Mouse (Mus musculus) left cerebral cortex, postnatal 36 days (tissue): ENCODE results near the gene P3h3. TPM values are rescaled to one million over a fixed set of nuclear protein-coding genes. Genes with fewer than 3 reads are reported as not detected.

Experiments used
- DNase-seq, 2 experiments: peaks; one replicate each; pipeline ENCODE4 v3.0.0; 2021 to 2022; ENCODE audit warnings: low spot score in 2 of 2, mixed read lengths in 1 of 2
- intact Hi-C: fragments of 180-260 bp; cut with DNase I; formaldehyde crosslinking; loops from one replicate; pipeline ENCODE4 v1.15.1; 2025
- total RNA-seq, 2 experiments: library from RNA; stranded (reverse); gene quantifications; 2 replicates each; pipeline ENCODE4 v1.2.3; 2021

The P3h3 gene
- total RNA-seq, 2 experiments from 2014 or later = 12.6 to 37.2 TPM

DNA sequence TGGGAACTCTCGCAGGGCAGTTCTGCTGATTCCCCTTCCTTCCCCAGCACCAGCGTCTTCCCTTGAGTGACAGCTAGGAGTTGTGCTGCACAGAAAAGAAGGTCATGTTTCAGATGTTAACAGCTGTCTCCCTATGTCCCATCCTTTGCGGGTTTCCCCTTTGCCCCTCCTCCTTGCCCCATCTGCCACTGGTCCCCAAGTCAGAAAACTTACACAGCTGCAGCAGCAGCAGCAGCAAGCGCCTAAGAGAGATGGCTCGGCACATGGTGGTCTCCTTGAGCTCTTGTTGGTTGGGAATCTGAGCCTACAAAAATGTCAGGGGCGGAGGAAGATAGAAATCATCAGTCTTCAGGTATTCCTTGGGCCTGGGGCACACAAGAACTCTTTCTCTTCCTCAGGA, 21.8 kb upstream of the P3h3 start:
- intact Hi-C loops = no loop called here
- no peak for DNase-seq

DNA sequence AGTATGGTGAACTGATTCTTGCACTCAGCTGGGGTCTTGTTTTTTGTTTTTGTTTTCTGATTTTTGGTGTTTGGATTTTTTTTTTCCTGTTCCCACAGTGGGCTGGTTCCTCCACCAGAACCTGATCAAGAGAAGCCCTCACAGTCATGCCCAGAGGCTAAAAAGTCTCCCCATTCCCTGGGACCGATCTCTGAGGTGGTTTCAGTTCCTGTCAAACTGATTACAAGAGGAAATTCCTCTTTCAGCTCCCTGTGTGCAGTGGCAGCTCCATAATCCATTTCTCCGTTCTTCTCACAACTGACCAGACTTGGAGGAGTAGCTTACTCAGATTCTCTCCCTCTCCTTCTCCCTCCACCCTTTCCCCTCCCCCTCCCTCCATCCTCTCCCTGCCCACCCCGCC, 16.8 kb upstream of the P3h3 start:
- intact Hi-C loops = no loop called here
- no peak for DNase-seq

DNA sequence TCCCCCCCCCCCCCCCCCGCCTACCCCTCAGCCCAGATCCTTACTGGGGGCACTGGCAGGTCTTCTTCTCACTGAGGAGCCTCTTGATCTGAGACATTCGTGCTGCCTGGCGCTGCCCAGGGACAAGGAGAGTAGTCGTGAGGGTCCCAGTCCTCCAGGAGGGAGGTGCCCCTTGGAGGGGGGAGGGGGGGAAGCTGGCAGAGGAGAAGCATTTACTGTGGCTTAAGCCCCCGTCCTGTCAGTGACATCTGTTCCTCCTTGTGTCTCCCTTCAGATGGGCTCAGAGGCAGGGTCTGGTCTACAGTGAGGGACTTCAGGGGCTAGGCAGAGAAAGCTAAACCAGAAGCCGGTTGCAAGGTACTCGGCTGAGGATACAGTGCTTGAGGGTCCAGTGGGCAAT, 9.0 kb upstream of the P3h3 start:
- DNase-seq = no peak
- intact Hi-C loops = no loop called here

DNA sequence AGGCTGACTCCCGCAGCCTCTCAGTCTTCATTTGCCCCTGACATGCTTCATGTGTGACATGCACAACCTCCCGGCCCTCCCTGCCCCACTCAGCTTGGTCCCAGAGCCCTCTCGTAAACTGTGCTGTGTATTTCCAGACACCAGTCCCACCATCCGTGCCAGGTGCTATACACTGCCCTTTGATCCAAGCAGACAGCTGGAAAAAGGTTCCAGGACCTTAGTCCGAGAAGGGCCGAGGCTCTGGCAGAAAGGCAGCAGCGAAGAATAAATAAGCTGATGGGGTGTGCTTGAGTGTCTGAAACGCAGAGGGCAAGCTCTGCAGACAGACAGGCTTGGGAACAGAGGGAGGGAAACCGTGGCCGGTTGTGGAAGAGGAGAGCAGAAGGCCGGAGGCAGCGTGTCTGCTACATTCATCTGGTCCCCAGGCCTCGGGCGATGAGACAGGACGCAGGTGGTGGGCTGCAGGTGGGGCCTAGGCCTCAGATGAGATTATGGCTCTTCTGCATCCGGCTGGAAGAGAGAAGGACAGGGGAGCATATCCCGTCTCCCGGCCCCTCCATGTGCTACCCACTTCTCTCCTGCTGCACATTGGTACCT, 8.3 kb upstream of the P3h3 start:
- DNase-seq = no peak
- intact Hi-C loops = loop anchor here (2.0 kb wide), 1 partner anchor 131 kb away; the partner anchor contains the start of gene Pianp

DNA sequence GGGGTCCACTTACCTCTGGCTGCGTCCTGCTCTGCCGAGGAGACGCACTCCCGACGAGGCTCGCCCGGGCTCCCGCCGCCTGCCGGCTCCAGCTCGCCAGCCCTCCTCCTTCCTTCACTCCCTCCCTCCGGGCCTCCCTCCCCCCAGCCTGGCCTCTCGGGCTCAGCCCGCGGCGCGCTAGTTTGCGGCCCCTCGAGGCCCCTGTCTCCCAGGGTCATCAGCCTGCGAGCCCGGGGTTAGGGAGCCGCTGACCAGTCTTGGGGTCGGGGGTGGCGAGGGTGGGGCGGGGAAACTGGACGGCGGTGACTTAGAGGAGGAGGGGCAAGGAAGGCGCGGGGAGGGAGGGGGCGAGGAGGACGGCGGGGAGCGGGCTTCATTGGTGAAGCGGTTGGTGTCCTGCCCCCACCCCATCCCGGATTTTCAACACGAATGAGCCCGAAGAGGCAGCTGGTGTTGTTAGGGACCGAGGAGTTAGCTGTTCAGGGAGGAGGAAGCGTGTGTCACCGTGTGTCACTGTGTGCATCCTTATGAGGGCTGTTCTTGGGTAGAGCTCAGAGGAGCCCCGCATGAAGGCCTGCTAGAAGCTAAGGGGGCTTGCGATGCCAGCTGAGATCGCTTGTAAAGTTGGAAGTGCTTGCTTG, 6.2 kb upstream of the P3h3 start, which contains the start of gene Gpr162:
Gpr162 (minus strand) TSS at position 326 of the 641 bp plus-strand sequence.
- peak; percentile 72 to 78 for DNase-seq
- intact Hi-C loops = loop anchor here (2.0 to 5.0 kb wide), 2 partner anchors 96 to 133 kb away; partner anchors contain the start of genes Eno2 and Pianp

DNA sequence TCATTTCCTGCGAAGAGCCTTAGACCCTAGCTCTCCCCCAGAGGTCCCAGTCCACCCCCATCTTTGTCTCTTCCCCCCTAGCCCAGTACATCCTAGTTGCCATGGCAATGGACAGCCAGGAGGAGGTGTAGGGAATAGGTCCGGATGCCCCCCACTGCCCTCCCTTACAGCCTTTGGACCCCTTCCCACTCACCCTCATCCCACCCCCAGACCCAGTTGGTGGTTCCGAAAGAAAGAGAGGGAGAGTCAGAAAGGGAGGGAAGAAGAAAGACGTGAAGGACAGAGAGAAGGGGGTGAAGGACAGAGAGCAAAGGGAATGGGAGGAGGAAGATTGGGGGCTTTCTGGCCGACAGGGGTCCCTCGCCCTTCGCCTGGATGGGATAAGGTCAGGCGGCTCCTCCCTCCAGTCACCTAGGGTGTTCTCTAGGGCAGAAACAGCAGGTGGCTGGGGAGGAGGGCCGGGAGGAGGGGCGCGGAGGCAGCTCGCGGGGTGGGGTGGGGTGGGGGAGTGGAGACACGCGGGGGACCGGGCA, 5.6 kb upstream of the P3h3 start:
- intact Hi-C loops = loop anchor here (5.0 kb wide), 1 partner anchor 96 kb away; the partner anchor contains the start of gene Eno2
- DNase-seq = peak in 1 of 2 experiments; percentile 17

DNA sequence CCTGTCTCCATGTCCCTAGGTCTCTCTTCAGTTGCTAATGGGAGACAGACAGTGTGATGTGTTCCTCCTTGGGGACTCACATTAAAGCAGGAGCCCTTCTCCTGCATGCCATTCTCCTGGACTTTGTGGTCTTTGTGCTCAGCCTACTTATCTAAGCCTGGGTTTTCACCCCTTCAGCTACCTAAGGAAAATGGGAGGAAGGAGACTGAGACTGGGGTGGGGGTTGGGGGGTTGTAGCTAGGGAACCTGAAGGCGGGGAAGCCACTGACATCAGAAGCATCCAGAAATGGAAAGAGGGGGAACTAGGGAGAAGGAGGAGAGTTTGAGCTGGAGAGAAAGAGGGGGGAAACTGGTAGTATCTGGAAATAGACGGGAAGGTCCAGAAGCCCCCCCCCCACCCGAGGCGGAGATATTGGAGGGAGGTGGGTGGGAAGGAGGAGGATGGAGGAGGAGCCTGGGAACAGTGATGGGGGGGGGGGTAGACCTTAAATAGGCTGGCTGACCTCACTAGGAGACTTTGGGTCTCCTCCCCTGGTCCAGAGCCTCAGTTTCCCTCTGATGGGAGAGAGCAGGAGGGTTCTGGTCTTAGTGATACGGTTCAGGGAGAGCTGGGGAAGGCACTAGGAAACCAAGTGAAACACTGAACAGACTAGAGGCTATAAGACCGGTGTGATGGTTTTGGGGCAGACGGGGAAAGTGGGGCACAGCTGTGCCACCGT, 5.0 kb upstream of the P3h3 start:
- intact Hi-C loops = loop anchor here (5.0 kb wide), 1 partner anchor 95 kb away; the partner anchor contains the start of gene Eno2
- DNase-seq = peak; percentile 40 to 43

DNA sequence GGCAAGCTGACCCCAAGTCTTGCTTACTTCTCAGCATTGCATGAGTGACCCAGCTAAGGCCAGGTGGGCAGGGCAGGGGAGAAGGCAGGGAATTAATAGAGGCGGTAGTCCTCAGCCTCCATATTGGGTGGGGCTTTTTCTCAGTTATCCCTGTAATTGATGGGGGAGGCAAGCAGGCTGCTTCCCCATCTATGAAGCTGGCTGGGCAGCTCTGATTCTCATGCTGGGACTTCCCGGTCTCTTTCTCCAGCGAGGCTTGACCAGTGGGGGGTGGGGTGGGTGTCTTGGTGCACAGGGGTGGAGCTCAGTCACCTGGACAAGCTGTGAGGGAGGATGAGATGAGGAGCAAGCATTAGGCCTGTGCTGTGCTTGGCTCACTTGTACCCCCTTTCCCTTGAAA, 4.2 kb upstream of the P3h3 start:
- no peak for DNase-seq
- intact Hi-C loops = loop anchor here (5.0 kb wide), 1 partner anchor 95 kb away; the partner anchor contains the start of gene Eno2

DNA sequence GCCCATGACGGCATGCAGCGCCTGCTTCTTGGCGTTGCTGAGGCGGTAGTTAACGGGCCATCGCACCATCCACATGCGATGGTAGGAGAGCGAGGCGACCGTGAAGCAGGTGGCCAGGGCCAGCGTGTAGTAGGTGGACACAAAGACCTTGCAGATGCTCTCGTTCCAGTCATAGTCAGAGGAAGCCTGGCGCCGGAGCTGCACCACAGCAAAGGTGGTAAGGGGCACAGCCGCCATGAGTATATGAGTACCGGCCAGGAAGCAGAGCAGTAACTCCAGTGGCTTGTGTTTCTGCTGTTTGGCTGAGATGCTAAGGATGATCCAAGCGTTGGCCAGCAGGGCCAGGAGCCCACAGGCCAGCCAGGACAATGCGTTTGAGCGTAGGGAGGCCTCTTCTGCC, 3.7 kb upstream of the P3h3 start:
- DNase-seq = peak; percentile 42 to 43
- intact Hi-C loops = loop anchor here (5.0 kb wide), 1 partner anchor 94 kb away; the partner anchor contains the start of gene Eno2

DNA sequence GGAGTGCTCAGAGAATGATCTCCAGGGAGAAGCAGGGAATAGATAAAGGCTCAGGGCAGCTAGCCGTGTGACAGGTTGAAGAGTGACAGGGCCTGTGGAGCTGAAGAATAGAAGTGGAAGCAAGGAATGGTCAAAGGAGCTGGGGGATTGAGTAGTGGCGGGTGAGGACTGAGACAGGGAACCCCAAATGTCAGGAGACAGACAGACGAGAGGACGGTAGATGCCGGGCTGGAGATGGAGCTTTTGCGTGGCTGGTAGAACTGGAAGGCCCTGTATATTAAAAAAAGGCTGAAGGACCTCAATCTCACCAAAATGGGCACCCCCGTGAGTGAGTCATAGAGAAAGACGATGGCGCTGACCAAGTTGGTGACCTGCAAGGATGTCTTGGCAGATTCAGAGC, 3.0 kb upstream of the P3h3 start:
- DNase-seq = peak; percentile 26 to 30
- intact Hi-C loops = loop anchor here (1.0 to 5.0 kb wide), 2 partner anchors 44 to 93 kb away; partner anchors contain the start of gene Eno2

DNA sequence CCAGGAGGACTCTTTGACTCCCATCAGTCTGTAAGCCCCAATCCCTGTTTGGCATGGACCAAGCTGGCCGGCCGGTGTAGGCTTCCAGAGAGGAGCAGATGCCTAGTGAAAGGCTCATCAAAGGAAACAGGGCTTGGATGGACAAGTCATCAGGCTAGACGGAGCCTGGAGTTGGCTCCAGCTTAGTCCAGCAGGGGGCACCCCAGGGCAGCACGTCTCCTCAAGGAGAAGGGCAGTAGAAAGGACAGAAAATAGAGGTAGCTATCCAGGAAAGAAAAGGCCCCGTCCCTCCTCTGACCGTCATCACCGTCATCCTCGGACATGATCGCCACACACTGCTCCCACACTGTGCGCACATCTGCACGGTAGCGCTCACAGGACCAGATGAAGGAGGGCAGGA, 2.2 kb upstream of the P3h3 start:
- intact Hi-C loops = loop anchor here (1.0 to 10.0 kb wide), 3 partner anchors 45 to 225 kb away; partner anchors contain the start of gene Eno2
- peak; percentile 85 to 88 for DNase-seq

DNA sequence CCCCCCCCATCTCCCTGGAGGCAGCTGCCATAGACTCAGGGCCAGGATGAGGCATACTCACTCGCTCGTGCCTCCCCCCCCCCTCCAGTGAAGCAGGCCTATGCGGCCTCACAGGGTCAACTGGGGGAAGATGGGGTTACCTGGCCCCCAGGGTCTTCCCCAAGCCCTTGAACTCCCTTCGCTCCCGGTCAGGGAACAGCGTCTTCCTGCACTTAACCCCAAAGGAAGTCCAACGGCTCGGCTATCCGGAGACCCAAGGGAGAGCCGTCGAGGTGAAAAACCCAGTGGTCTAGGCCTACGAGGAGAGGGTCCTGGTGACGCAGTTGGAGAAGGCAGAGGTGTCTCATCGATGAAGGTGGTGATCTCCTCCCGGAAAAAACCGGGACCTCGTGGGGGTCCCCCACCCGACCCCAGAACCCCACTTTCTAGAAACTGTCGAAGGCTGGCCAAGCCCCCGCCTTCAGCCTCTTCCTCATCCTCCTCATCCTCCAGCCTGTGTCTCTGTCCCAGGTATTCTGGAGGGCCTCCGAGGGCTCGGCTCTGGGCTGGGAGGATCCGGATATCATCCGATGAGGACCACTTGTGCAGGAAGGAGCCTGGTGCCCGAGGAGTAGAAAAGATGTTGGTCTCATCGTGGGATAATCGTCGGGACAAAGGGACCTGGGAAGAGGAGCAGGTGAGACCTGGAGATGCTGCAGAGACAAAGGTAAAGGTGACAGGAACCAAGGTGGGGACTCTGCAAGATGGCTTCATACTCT, 1.2 kb upstream of the P3h3 start:
- intact Hi-C loops = loop anchor here (10.0 kb wide), 1 partner anchor 226 kb away; no protein-coding TSS in a partner anchor
- DNase-seq = no peak

DNA sequence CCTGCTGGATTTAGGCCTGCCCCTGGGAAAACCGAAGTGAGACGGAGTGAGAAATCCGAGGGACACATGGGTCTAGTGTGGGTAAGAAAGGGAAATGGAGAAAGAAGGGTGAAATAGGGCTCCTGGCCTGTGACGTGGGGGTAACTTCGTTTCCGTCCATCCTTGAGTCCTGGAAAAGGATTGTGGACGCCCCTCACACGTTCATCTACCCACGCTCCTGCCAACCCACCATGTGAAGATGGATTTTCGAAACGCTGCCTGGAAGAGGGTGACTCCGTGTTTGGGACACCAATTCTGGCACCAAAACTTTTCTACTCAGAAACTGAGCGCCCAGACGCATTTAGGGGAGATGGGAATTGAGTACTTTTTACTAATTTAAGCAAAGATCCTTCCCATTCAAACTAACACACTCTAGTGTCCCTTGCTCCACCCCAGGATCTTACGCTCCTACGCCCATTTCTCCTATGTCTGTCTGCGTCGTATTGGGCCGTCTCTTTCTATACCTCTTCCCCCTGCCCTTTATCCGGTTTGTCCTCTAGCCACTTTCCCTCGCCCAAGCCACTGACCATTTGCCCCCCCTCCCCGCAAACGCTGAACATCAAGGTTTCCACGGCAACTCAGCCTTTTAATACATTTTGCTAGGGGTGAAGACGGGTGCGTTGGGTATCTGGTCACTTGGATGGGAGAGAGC, 433 bp upstream of the P3h3 start:
- intact Hi-C loops = loop anchor here (1.0 to 10.0 kb wide), 3 partner anchors 60 to 227 kb away; partner anchors contain the start of gene Mlf2
- DNase-seq = peak; percentile 34 to 40

DNA sequence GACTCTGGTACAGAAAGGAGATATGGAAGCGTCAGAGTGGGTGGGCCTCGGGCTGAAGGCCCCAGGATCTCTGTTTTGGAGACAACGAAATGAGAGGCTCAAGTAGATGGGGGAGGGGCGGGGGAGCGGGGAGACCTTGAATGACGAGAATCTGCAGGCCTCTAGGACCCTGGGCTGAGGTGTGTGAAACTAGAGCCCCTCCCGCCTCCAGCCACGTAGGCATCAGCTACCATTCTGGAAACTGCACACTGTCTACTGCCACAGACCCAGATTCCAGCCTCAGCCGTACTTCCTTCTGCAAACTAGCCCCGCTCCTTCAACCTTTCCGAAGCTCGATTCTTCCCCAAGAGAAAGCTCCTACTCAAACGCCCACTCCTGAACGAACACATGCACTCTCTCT, 1.2 kb downstream of the P3h3 start:
- DNase-seq = peak; percentile 40 to 51
- intact Hi-C loops = loop anchor here (2.0 to 10.0 kb wide), 2 partner anchors 74 to 228 kb away; partner anchors contain the start of gene Mlf2

DNA sequence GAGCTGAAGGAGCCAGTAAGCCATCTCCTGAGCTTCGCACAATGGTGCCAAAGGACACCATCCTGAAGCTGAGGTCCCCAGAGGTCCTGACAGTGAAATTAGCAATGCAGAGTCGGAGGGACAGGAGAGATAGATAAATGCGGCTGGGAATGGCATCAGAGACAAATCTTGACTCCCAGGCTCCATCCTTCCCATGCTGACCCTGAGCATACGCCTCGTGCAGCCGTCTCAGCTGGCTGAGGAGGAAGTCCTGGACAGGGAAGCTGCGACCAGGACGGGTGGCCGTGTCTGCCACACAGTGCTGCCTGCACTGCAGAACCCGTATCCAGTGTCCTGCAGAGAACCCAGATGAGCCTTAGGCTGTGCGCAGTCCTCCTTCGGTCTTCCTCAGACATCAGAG, 2.9 kb downstream of the P3h3 start:
- intact Hi-C loops = loop anchor here (10.0 kb wide), 1 partner anchor 230 kb away; no protein-coding TSS in a partner anchor
- no peak for DNase-seq

DNA sequence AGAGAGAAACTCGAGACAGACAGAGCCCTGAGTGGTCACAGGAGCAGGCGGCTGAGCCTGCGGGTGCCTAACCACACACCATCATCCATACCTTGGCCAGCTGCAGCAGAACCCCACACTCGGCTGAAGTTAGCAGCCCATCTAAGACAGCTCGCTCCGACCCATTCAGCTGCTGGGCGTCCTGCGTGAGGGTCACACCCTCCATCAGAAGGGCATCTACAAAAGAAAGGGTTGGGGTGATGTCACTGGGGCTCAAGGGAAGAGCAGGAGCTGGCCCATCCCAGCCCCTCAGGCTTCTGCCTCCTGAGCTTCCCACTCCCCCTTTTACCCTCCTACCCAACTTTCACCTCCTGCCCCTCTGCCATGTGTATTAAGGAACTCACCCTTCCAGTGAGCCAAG, 7.0 kb downstream of the P3h3 start:
- no peak for DNase-seq
- intact Hi-C loops = loop anchor here (10.0 kb wide), 1 partner anchor 234 kb away; no protein-coding TSS in a partner anchor

DNA sequence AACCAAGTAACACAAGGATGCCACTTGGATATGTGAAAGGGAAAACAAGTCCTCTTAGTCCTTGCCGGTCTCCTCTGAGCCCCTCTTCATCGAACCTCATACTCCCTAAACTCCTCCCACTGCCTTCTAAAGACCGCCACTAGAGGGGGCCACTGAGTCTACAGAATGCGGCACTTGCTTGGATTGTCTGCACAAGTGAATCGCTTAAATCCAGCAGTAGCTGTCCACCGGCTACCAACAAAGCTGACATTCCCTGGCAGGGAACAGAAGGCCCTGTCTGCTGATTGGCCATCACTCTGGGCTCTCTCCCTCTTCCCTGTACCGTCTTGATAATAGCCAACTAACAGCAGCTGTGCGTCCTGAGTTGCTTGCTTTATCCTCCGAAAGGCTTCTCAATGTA, 10.2 kb downstream of the P3h3 start:
- peak; percentile 87 to 89 for DNase-seq
- intact Hi-C loops = no loop called here
